ENCODE assay signal across 13 mouse cellular contexts in genomic region chr5:98198412-98199218, GRCm38 (mm10). TPM values are rescaled to one million over a fixed set of nuclear protein-coding genes. Genes with fewer than 3 reads are reported as not detected.
A peak's percentile ranks its signal among the peaks of the same experiment; 100 is the strongest.
DNase-seq lines count a peak whose midpoint lies in the region; ATAC-seq and TF ChIP-seq lines count a peak whose summit lies in the region.
"Had no signal": no experiment of that assay in that cellular context is flagged by ENCODE, and none has a peak within 500 bp of the region (broad histone marks: within the 10 kb centered on the region; RNA-seq: fewer than 3 reads in every experiment).

No protein-coding gene starts in this region.

- no peak overlapping the region for H3K4me2 ChIP-seq in embryonic facial prominence, embryonic 11.5 days (ENCODE audit: low read depth, low read length)
- H3K4me2 ChIP-seq: embryonic facial prominence, embryonic 13.5 days had no signal

- no peak overlapping the region for H3K9ac ChIP-seq in embryonic facial prominence, embryonic 11.5 days (replicated peaks; ENCODE audit: low read length)
- H3K9ac ChIP-seq: embryonic facial prominence, embryonic 13.5 days had no signal

- intact Hi-C loops in left cerebral cortex, adult 2 months (cut with DNase I), result loop anchor here (10.0 kb wide), 3 partner anchors 126 to 1074 kb away; partner anchors contain the start of gene Cfap299

- DNase-seq in embryonic facial prominence, embryonic 11.5 days (ENCODE audit: low spot score), result peak; percentile 45
- DNase-seq in embryonic facial prominence, embryonic 10.5 days (ENCODE audit: low spot score), result no peak
- no peak for DNase-seq in left cerebral cortex, adult 2 months (ENCODE audit: extremely low spot score in 1 of 2, low spot score in 2 of 2)
- no peak for DNase-seq in left cerebral cortex, adult 9 months (ENCODE audit: low spot score in 2 of 2)
- peak; percentile 40 for DNase-seq in MN1 (ENCODE audit: low spot score)
- DNase-seq in mesoderm, embryonic 11.5 days (ENCODE audit: low read depth, low spot score), result peak; percentile 35
- no peak for DNase-seq in adrenal gland, adult (ENCODE audit: inconsistent age in 2 of 2, low spot score in 1 of 2)
- DNase-seq in adrenal gland, adult 18-20 months (ENCODE audit: low spot score in 2 of 2), result no peak
- DNase-seq: heart, postnatal 36 days; kidney, postnatal 25 days had no signal

- ATAC-seq in embryonic facial prominence, embryonic 11.5 days (replicated peaks; ENCODE audit: insufficient number of reproducible peaks, low FRiP score, low TSS enrichment, low read depth), result no peak
- ATAC-seq: CD4-positive, CD25-positive, alpha-beta regulatory T cell, adult 4 months had no signal

- H3K27me3 ChIP-seq in embryonic facial prominence, embryonic 11.5 days (ENCODE audit: control insufficient read depth, insufficient read depth, low read length), result no peaks in the 10 kb centered on the region
- H3K27me3 ChIP-seq in embryonic facial prominence, embryonic 10.5 days (replicated peaks; ENCODE audit: low read depth, poor library complexity, severe bottlenecking), result peaks cover 7% of the 10 kb centered on the region; the same call in 1 of the 2 replicates

- H3K4me1 ChIP-seq in embryonic facial prominence, embryonic 11.5 days (ENCODE audit: control insufficient read depth, insufficient read depth, low read length), result no peaks in the 10 kb centered on the region
- peaks cover 3% of the 10 kb centered on the region; the same call in 1 of the 2 replicates for H3K4me1 ChIP-seq in embryonic facial prominence, embryonic 10.5 days
- H3K4me1 ChIP-seq: embryonic facial prominence, embryonic 13.5 days had no signal

- H3K27ac ChIP-seq in embryonic facial prominence, embryonic 11.5 days (replicated peaks; ENCODE audit: low read depth, low read length), result no peak overlapping the region
- no peak overlapping the region for H3K27ac ChIP-seq in embryonic facial prominence, embryonic 10.5 days (replicated peaks)
- no peak overlapping the region for H3K27ac ChIP-seq in left cerebral cortex, adult 2 months
- H3K27ac ChIP-seq: embryonic facial prominence, embryonic 13.5 days had no signal

- TF ChIP-seq CTCF in left cerebral cortex, adult 2 months (IDR thresholded peaks at IDR 0.05), result peak; percentile 59

- no peaks in the 10 kb centered on the region for H3K36me3 ChIP-seq in embryonic facial prominence, embryonic 11.5 days (replicated peaks; ENCODE audit: control insufficient read depth, insufficient read depth, low read depth, low read length)
- H3K36me3 ChIP-seq in embryonic facial prominence, embryonic 10.5 days (replicated peaks), result no peaks in the 10 kb centered on the region
- H3K36me3 ChIP-seq: embryonic facial prominence, embryonic 13.5 days had no signal

- 55% methylated on average over 7 of the region's 7 CpGs for WGBS in embryonic facial prominence, embryonic 11.5 days
- WGBS in embryonic facial prominence, embryonic 10.5 days, result 63% methylated on average over 7 of the region's 7 CpGs

- H3K9me3 ChIP-seq in embryonic facial prominence, embryonic 11.5 days (replicated peaks; ENCODE audit: control insufficient read depth, low read length), result no peaks in the 10 kb centered on the region
- no peaks in the 10 kb centered on the region for H3K9me3 ChIP-seq in embryonic facial prominence, embryonic 10.5 days
- H3K9me3 ChIP-seq: embryonic facial prominence, embryonic 13.5 days had no signal

- H3K4me3 ChIP-seq in embryonic facial prominence, embryonic 11.5 days (ENCODE audit: low read depth, low read length), result no peak overlapping the region
- no peak overlapping the region for H3K4me3 ChIP-seq in embryonic facial prominence, embryonic 10.5 days
- H3K4me3 ChIP-seq in left cerebral cortex, adult 2 months, result no peak overlapping the region
- H3K4me3 ChIP-seq: embryonic facial prominence, embryonic 13.5 days had no signal

RNA-seq across cellular contexts. Expression of gene Prdm8, which starts 31.6 kb away (rescaled TPM):
- 0.22 and 0.45 TPM in 2 replicates for polyA plus RNA-seq in embryonic facial prominence, embryonic 11.5 days (2014; fragmentation: Nextera tagmentation; extraction: Ambion mirVana)
- polyA plus RNA-seq in embryonic facial prominence, embryonic 10.5 days (2016; fragmentation: Nextera tagmentation; extraction: Ambion mirVana), result 0.05 and 0.19 TPM in 2 replicates
- total RNA-seq in left cerebral cortex, adult 2 months (2021), result 10 to 100 TPM; 35.0 to 36.3 TPM
- total RNA-seq in adrenal gland, adult 18-20 months (2021), result under 1 TPM; 0.10 to 0.16 TPM
- polyA plus RNA-seq: CD4-positive, CD25-positive, alpha-beta regulatory T cell, adult 4 months; liver, embryonic 16.5 days had no signal

RNA-seq across cellular contexts. Expression of gene Fgf5, which starts 55.4 kb away (rescaled TPM):
- 1.0 and 2.2 TPM in 2 replicates for polyA plus RNA-seq in embryonic facial prominence, embryonic 11.5 days (2014; fragmentation: Nextera tagmentation; extraction: Ambion mirVana)
- 0.52 and 0.65 TPM in 2 replicates for polyA plus RNA-seq in embryonic facial prominence, embryonic 10.5 days (2016; fragmentation: Nextera tagmentation; extraction: Ambion mirVana)
- 1 to 10 TPM; 3.3 to 4.1 TPM for total RNA-seq in left cerebral cortex, adult 2 months (2021)
- not detected for total RNA-seq in adrenal gland, adult 18-20 months (2021)
- total RNA-seq: heart, postnatal 36 days had no signal
- polyA plus RNA-seq: CD4-positive, CD25-positive, alpha-beta regulatory T cell, adult 4 months had no signal

Comparison
In these comparisons a context has a peak if more than half of its experiments do, and no peak if none do; other contexts are left out.
1. DNase-seq: peak in embryonic facial prominence, embryonic 11.5 days (single experiment), MN1 (single experiment) and mesoderm, embryonic 11.5 days (single experiment); none in embryonic facial prominence, embryonic 10.5 days (single experiment), left cerebral cortex, adult 2 months (0 of 2), left cerebral cortex, adult 9 months (0 of 2), adrenal gland, adult (0 of 2) and adrenal gland, adult 18-20 months (0 of 2).
2. RNA of gene Prdm8, which starts 31.6 kb away (total RNA-seq): 35.0 to 36.3 TPM in left cerebral cortex, adult 2 months; 0.10 to 0.16 TPM in adrenal gland, adult 18-20 months; every median in the first group is over 10 times any median in the second.
3. RNA of gene Fgf5, which starts 55.4 kb away (total RNA-seq): 3.3 to 4.1 TPM in left cerebral cortex, adult 2 months; not detected in adrenal gland, adult 18-20 months; every median in the first group is over 4 times any median in the second.